8 mouse cellular contexts compared by ENCODE assay signal in the genomic region with DNA sequence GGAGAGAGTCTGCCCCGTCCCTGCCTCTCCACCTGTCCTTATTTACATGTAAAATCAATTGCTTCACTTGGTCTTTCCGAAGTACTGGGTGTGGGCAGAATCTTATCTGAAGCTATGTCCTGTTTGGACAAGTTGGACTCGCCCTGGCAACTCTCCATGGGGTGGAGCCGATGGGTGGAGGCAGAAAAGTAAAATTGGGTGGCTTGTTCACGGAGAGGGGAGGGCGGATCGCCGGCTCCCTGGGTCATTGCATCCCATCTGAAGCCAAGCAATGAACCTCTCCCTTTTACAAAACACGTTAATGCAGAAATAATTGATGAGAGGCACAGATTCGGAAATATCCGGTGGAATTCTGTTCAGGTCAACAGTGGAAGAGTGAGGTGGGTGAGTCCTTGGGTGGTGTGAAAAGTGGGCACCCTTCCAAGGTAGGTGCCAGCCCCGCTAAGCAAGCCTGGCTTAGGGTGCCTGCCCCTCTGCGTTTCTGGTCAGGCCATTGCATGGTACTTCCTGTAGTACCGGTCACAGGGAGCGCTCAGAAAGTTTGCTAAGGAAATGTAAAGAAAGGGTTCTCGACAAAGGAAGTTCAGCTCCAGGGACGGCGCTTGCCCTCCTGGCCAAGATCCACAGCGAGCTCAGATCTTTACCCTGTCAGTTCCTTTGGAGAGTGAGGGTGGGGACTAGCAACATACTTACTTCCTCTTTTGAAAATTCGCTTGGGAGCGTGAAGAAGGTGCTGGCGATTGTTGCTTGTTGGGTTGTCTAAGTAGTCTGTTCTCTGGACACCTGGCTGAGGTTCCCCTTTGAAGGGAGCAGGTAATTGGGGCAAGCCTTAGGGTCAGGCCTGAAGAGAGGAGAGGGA. TPM values are rescaled to one million over a fixed set of nuclear protein-coding genes. Genes with fewer than 3 reads are reported as not detected.
DNase-seq lines count a peak whose midpoint lies in the region; ATAC-seq and TF ChIP-seq lines count a peak whose summit lies in the region.

No protein-coding gene starts in this region.

- peak; percentile 48 for DNase-seq in embryo, embryonic 10 days (ENCODE audit: low spot score)
- DNase-seq in embryo, embryonic 10.5 days (ENCODE audit: low spot score): no peak
- DNase-seq in embryo, embryonic 9.5 days (ENCODE audit: extremely low spot score): peak; percentile 42
- DNase-seq in heart, adult 8-10 months (ENCODE audit: low spot score): peak; percentile 96
- DNase-seq in kidney, adult 2 months: peak; percentile 95
- peak; percentile 96 for DNase-seq in urinary bladder, postnatal 14 days (ENCODE audit: low spot score)

- H3K27ac ChIP-seq in kidney, adult 2 months (ENCODE audit: insufficient read depth, low read depth, low read length): peak overlapping the region; percentile 87
- peak overlapping the region; percentile 98 for H3K27ac ChIP-seq in lung, embryonic 16.5 days (ENCODE audit: low read length)
- peak overlapping the region; percentile 14 for H3K27ac ChIP-seq in olfactory bulb, adult 2 months (ENCODE audit: insufficient read depth, low read depth, low read length)

- no peaks in the 10 kb centered on the region for H3K27me3 ChIP-seq in kidney, adult 2 months (replicated peaks; ENCODE audit: control insufficient read depth, insufficient read depth, low read length)
- no peaks in the 10 kb centered on the region for H3K27me3 ChIP-seq in lung, embryonic 16.5 days (ENCODE audit: control insufficient read depth, insufficient read depth, low read depth, low read length)

- TF ChIP-seq POLR2A in kidney, adult 2 months (IDR thresholded peaks at IDR 0.05; ENCODE audit: low read depth, low read length): no peak
- TF ChIP-seq POLR2A in olfactory bulb, adult 2 months (IDR thresholded peaks at IDR 0.05; ENCODE audit: insufficient read depth, low read depth, low read length): no peak

- TF ChIP-seq CTCF in kidney, adult 2 months (conservative IDR thresholded peaks at IDR 0.05; ENCODE audit: insufficient read depth, insufficient read length, low read depth, low read length): no peak
- no peak for TF ChIP-seq CTCF in olfactory bulb, adult 2 months (IDR thresholded peaks at IDR 0.05; ENCODE audit: insufficient read depth, low read depth, low read length)

- peak overlapping the region; percentile 68 for H3K9ac ChIP-seq in lung, embryonic 16.5 days (ENCODE audit: low read length)

- WGBS in kidney, adult 2 months: 2% methylated on average over 22 of the region's 22 CpGs
- 5% methylated on average over 22 of the region's 22 CpGs for WGBS in lung, embryonic 16.5 days
- WGBS in olfactory bulb, adult 2 months: 54% methylated on average over 22 of the region's 22 CpGs

- no peaks in the 10 kb centered on the region for H3K9me3 ChIP-seq in lung, embryonic 16.5 days (ENCODE audit: control insufficient read depth, low read length)

- H3K4me3 ChIP-seq in kidney, adult 2 months (ENCODE audit: insufficient read depth, low read depth, low read length): peak overlapping the region; percentile 45
- H3K4me3 ChIP-seq in lung, embryonic 16.5 days (ENCODE audit: low read length): peak overlapping the region; percentile 35
- H3K4me3 ChIP-seq in olfactory bulb, adult 2 months (ENCODE audit: insufficient read depth, low read depth, low read length): peak overlapping the region; percentile 2; the same call in 1 of the 2 replicates

- peak overlapping the region; percentile 65 for H3K4me2 ChIP-seq in lung, embryonic 16.5 days (ENCODE audit: low read depth, low read length)

- H3K4me1 ChIP-seq in kidney, adult 2 months (ENCODE audit: control insufficient read depth, insufficient read depth, low read length): peaks cover 64% of the 10 kb centered on the region
- H3K4me1 ChIP-seq in lung, embryonic 16.5 days (replicated peaks; ENCODE audit: control insufficient read depth, insufficient read depth, low read length): peaks cover 75% of the 10 kb centered on the region
- peaks cover 44% of the 10 kb centered on the region for H3K4me1 ChIP-seq in olfactory bulb, adult 2 months (ENCODE audit: control insufficient read depth, insufficient read depth, low read length)

- ATAC-seq in lung, embryonic 16.5 days (ENCODE audit: low read depth): peak; percentile 42

- no peaks in the 10 kb centered on the region for H3K36me3 ChIP-seq in kidney, adult 2 months (ENCODE audit: control insufficient read depth, insufficient read depth, low read length)
- H3K36me3 ChIP-seq in lung, embryonic 16.5 days (ENCODE audit: control insufficient read depth, insufficient read depth, low read length): peaks cover 3% of the 10 kb centered on the region; the same call in 1 of the 2 replicates

RNA-seq across cellular contexts. Expression of a gene that starts 9.2 kb away (rescaled TPM):
- total RNA-seq in heart, adult 8-10 months (2022): 10 to 100 TPM; 35.2 to 51.2 (median 39.9) TPM
- 46.9 and 47.0 TPM in 2 replicates for polyA plus RNA-seq in kidney, adult 2 months (2012; rRNA removed)
- polyA plus RNA-seq in lung, embryonic 16.5 days (2015; fragmentation: Nextera tagmentation; extraction: Ambion mirVana): 53.8 and 61.5 TPM in 2 replicates
- not detected in 2 replicates for polyA plus RNA-seq in olfactory bulb, adult 2 months (2012; ENCODE audit: insufficient read depth, insufficient read length, low replicate concordance, missing spikeins)

Comparison
In these comparisons a context has a peak if more than half of its experiments do, and no peak if none do; other contexts are left out.
1. H3K27ac ChIP-seq: peak in every context shown above with its lines; median percentile 98 in lung, embryonic 16.5 days; 87 in kidney, adult 2 months; 14 in olfactory bulb, adult 2 months.